ENCODE assay signal across 24 mouse cellular contexts in the genomic region with DNA sequence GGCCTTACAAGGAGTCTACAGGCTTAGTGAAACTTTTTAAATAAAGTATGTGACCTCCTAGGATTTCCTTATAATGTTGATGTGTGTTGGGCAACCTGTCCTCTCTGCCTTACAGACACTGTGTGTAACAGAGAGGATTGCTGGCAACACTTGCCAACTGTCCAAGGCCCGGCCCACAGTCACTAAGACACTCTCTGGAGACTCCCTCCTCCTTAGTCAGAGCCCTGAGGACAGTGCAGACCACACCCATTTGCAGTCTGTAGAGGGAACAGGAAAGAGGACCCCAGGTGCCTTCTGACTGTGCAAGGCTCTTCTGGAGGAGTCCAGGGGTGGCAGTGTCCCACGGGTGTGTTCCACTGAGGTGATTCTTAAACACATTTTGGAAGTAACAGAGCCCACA.
DNase-seq lines count a peak whose midpoint lies in the region; ATAC-seq lines count a peak whose summit lies in the region.
"Had no signal": no experiment of that assay in that cellular context is flagged by ENCODE, and none has a peak within 500 bp of the region (broad histone marks: within the 10 kb centered on the region; RNA-seq: fewer than 3 reads in every experiment).

No protein-coding gene starts in this region.

- H3K4me3 ChIP-seq in limb, embryonic 15.5 days, result no peak overlapping the region
- H3K4me3 ChIP-seq: embryonic facial prominence, embryonic 15.5 days; erythroblast, embryonic 14.5 days; forebrain, embryonic 15.5 days; heart, embryonic 13.5 days; hindbrain, embryonic 12.5 days had no signal

- ATAC-seq in limb, embryonic 15.5 days (ENCODE audit: insufficient number of reproducible peaks, low FRiP score, low TSS enrichment, low read depth), result no peak
- ATAC-seq: activated CD4-positive, CD25-positive, alpha-beta regulatory T cell, adult 4 months; CD4-positive, CD25-positive, alpha-beta regulatory T cell, adult 4 months; forebrain, embryonic 15.5 days; hindbrain, embryonic 16.5 days; inflammation-experienced regulatory T-cells, adult 6 months; intestine, postnatal 0 days; Patski had no signal

- H3K9me3 ChIP-seq in limb, embryonic 15.5 days, result no peaks in the 10 kb centered on the region
- H3K9me3 ChIP-seq: embryonic facial prominence, embryonic 15.5 days; forebrain, embryonic 15.5 days; heart, embryonic 13.5 days; hindbrain, embryonic 12.5 days had no signal

- peak overlapping the region; percentile 6 for H3K27ac ChIP-seq in limb, embryonic 15.5 days
- H3K27ac ChIP-seq: embryonic facial prominence, embryonic 15.5 days; forebrain, embryonic 15.5 days; heart, embryonic 13.5 days; hindbrain, embryonic 12.5 days had no signal

- no peak overlapping the region for H3K4me2 ChIP-seq in limb, embryonic 15.5 days
- H3K4me2 ChIP-seq: embryonic facial prominence, embryonic 15.5 days; forebrain, embryonic 15.5 days; heart, embryonic 13.5 days; hindbrain, embryonic 12.5 days had no signal

- H3K9ac ChIP-seq in limb, embryonic 15.5 days, result no peak overlapping the region
- H3K9ac ChIP-seq: embryonic facial prominence, embryonic 15.5 days; forebrain, embryonic 15.5 days; heart, embryonic 13.5 days; hindbrain, embryonic 12.5 days had no signal

- peaks cover 24% of the 10 kb centered on the region for H3K4me1 ChIP-seq in limb, embryonic 15.5 days
- H3K4me1 ChIP-seq: heart, embryonic 13.5 days had no signal

- 43% methylated on average over 2 of the region's 2 CpGs for WGBS in limb, embryonic 15.5 days

- H3K27me3 ChIP-seq in limb, embryonic 15.5 days, result no peaks in the 10 kb centered on the region
- H3K27me3 ChIP-seq: embryonic facial prominence, embryonic 15.5 days; forebrain, embryonic 15.5 days; heart, embryonic 13.5 days; hindbrain, embryonic 12.5 days; Patski had no signal

- DNase-seq in heart, adult 11 months, result peak; percentile 78
- DNase-seq in heart, postnatal 14 days, result no peak
- DNase-seq in adipocyte (ENCODE audit: low spot score) (peak; percentile 46), liver (no peak)
- peak; percentile 19 for DNase-seq in gonadal fat pad, adult 2 months (ENCODE audit: low read depth)
- no peak for DNase-seq in Muller cell, postnatal 12 days (ENCODE audit: inconsistent ontology term)
- DNase-seq: B cell, adult 2 months; cerebellum, adult 18-20 months; cerebellum, adult 9-11 months; gastrocnemius, postnatal 14 days; heart, postnatal 4 days; kidney, adult 8-10 months had no signal

- 0 out of 2 replicates have a peak, but pooled peaks cover 4% of the 10 kb centered on the region for H3K36me3 ChIP-seq in limb, embryonic 15.5 days
- H3K36me3 ChIP-seq: forebrain, embryonic 15.5 days; hindbrain, embryonic 12.5 days had no signal

- intact Hi-C loops in heart, postnatal 14 days (cut with DNase I), result no loop called here

Comparison
In these comparisons a context has a peak if more than half of its experiments do, and no peak if none do; other contexts are left out.
1. DNase-seq: peak in heart, adult 11 months (single experiment), adipocyte (single experiment) and gonadal fat pad, adult 2 months (single experiment); none in heart, postnatal 14 days (0 of 2), liver (single experiment) and Muller cell, postnatal 12 days (single experiment).